Comparison of ENCODE assay signal across 31 mouse cellular contexts in genomic region chr11:106471629-106472028, GRCm38 (mm10). TPM values are rescaled to one million over a fixed set of nuclear protein-coding genes. Genes with fewer than 3 reads are reported as not detected.
DNase-seq lines count a peak whose midpoint lies in the region; ATAC-seq lines count a peak whose summit lies in the region.
"Had no signal": no experiment of that assay in that cellular context is flagged by ENCODE, and none has a peak within 500 bp of the region (broad histone marks: within the 10 kb centered on the region; RNA-seq: fewer than 3 reads in every experiment).

No protein-coding gene starts in this region.

- peak overlapping the region; percentile 34; the same call in 1 of the 2 replicates for H3K4me2 ChIP-seq in liver, embryonic 11.5 days
- H3K4me2 ChIP-seq in forebrain, embryonic 15.5 days (replicated peaks): no peak overlapping the region
- H3K4me2 ChIP-seq: embryonic facial prominence, embryonic 15.5 days; forebrain, embryonic 12.5 days; heart, embryonic 15.5 days; hindbrain, embryonic 15.5 days; intestine, embryonic 15.5 days; lung, embryonic 14.5 days; neural tube, embryonic 15.5 days; stomach, embryonic 15.5 days had no signal

- peak overlapping the region; percentile 52; the same call in 1 of the 2 replicates for H3K27ac ChIP-seq in liver, embryonic 11.5 days (ENCODE audit: low read depth, low read length)
- no peak overlapping the region for H3K27ac ChIP-seq in forebrain, embryonic 15.5 days (replicated peaks)
- H3K27ac ChIP-seq in midbrain, embryonic 10.5 days (replicated peaks): no peak overlapping the region
- H3K27ac ChIP-seq: embryonic facial prominence, embryonic 10.5 days; embryonic facial prominence, embryonic 15.5 days; forebrain, embryonic 12.5 days; heart, embryonic 10.5 days; heart, embryonic 15.5 days; hindbrain, embryonic 15.5 days; intestine, embryonic 15.5 days; kidney, postnatal 0 days; neural tube, embryonic 15.5 days; stomach, embryonic 15.5 days had no signal

- no peak for DNase-seq in liver, embryonic 11.5 days (ENCODE audit: low spot score)
- DNase-seq in liver: no peak
- no peak for DNase-seq in cerebellum, adult 8-10 months
- no peak for DNase-seq in midbrain, embryonic 10.5 days (ENCODE audit: low spot score)
- DNase-seq: adrenal gland, postnatal 25 days; cerebellum, adult 11-12 months; cerebellum, postnatal 10 days; gastrocnemius, postnatal 14 days; heart, adult 11 months; heart, postnatal 36 days; kidney, adult 8-10 months; layer of hippocampus, adult 9-11 months; lung, embryonic 14.5 days; lung, postnatal 14 days; midbrain, embryonic 14.5 days; retina, postnatal 1 day; right cerebral cortex, postnatal 14 days; thymus, postnatal 25 days had no signal

- no peaks in the 10 kb centered on the region for H3K27me3 ChIP-seq in liver, embryonic 11.5 days (replicated peaks; ENCODE audit: control insufficient read depth, insufficient read depth, low read length)
- H3K27me3 ChIP-seq in megakaryocyte, embryonic 14.5 days (replicated peaks): no peaks in the 10 kb centered on the region
- no peaks in the 10 kb centered on the region for H3K27me3 ChIP-seq in forebrain, embryonic 15.5 days
- no peaks in the 10 kb centered on the region for H3K27me3 ChIP-seq in midbrain, embryonic 10.5 days (ENCODE audit: low read depth, poor library complexity, severe bottlenecking)
- H3K27me3 ChIP-seq: embryonic facial prominence, embryonic 15.5 days; forebrain, embryonic 12.5 days; heart, embryonic 15.5 days; hindbrain, embryonic 15.5 days; intestine, embryonic 15.5 days; neural tube, embryonic 15.5 days; stomach, embryonic 15.5 days had no signal

- no peaks in the 10 kb centered on the region for H3K36me3 ChIP-seq in liver, embryonic 11.5 days (ENCODE audit: control insufficient read depth, insufficient read depth, low read length)
- peaks cover 5% of the 10 kb centered on the region for H3K36me3 ChIP-seq in megakaryocyte, embryonic 14.5 days (replicated peaks; ENCODE audit: low read length)
- H3K36me3 ChIP-seq in forebrain, embryonic 15.5 days: no peaks in the 10 kb centered on the region
- no peaks in the 10 kb centered on the region for H3K36me3 ChIP-seq in midbrain, embryonic 10.5 days
- H3K36me3 ChIP-seq: embryonic facial prominence, embryonic 10.5 days; embryonic facial prominence, embryonic 15.5 days; forebrain, embryonic 12.5 days; heart, embryonic 10.5 days; heart, embryonic 15.5 days; hindbrain, embryonic 15.5 days; intestine, embryonic 15.5 days; neural tube, embryonic 15.5 days; stomach, embryonic 15.5 days had no signal

- no peaks in the 10 kb centered on the region for H3K9me3 ChIP-seq in liver, embryonic 11.5 days (ENCODE audit: control insufficient read depth, low read length)
- H3K9me3 ChIP-seq in megakaryocyte, embryonic 14.5 days: no peaks in the 10 kb centered on the region
- H3K9me3 ChIP-seq in forebrain, embryonic 15.5 days: no peaks in the 10 kb centered on the region
- H3K9me3 ChIP-seq in midbrain, embryonic 10.5 days (replicated peaks): no peaks in the 10 kb centered on the region
- H3K9me3 ChIP-seq: embryonic facial prominence, embryonic 10.5 days; embryonic facial prominence, embryonic 15.5 days; forebrain, embryonic 12.5 days; heart, embryonic 10.5 days; heart, embryonic 15.5 days; hindbrain, embryonic 15.5 days; intestine, embryonic 15.5 days; neural tube, embryonic 15.5 days; stomach, embryonic 15.5 days had no signal

- peaks cover 29% of the 10 kb centered on the region for H3K4me1 ChIP-seq in liver, embryonic 11.5 days (replicated peaks; ENCODE audit: control insufficient read depth, insufficient read depth, low read length)
- H3K4me1 ChIP-seq in megakaryocyte, embryonic 14.5 days: peaks cover 84% of the 10 kb centered on the region
- no peaks in the 10 kb centered on the region for H3K4me1 ChIP-seq in forebrain, embryonic 15.5 days
- H3K4me1 ChIP-seq in midbrain, embryonic 10.5 days: no peaks in the 10 kb centered on the region
- H3K4me1 ChIP-seq: heart, embryonic 10.5 days; heart, embryonic 15.5 days; hindbrain, embryonic 15.5 days had no signal

- ATAC-seq in liver, embryonic 11.5 days (replicated peaks; ENCODE audit: low FRiP score): 0 out of 2 replicates have a peak, but pooled peaks have one; percentile 31
- peak; percentile 87 to 94 for ATAC-seq in hematopoietic stem cell, adult 5-6 weeks (replicated peaks in 1 of 2; ENCODE audit: insufficient read depth in 1 of 2, low FRiP score in 2 of 2, low TSS enrichment in 1 of 2, low read depth in 1 of 2, poor library complexity in 2 of 2, severe bottlenecking in 2 of 2)
- ATAC-seq in forebrain, embryonic 15.5 days (replicated peaks): no peak
- ATAC-seq: intestine, embryonic 15.5 days had no signal

- no peak overlapping the region for H3K4me3 ChIP-seq in liver, embryonic 11.5 days (ENCODE audit: low read depth, low read length)
- peak overlapping the region; percentile 91 for H3K4me3 ChIP-seq in megakaryocyte, embryonic 14.5 days (replicated peaks)
- H3K4me3 ChIP-seq in forebrain, embryonic 15.5 days: no peak overlapping the region
- no peak overlapping the region for H3K4me3 ChIP-seq in midbrain, embryonic 10.5 days
- H3K4me3 ChIP-seq: embryonic facial prominence, embryonic 10.5 days; embryonic facial prominence, embryonic 15.5 days; forebrain, embryonic 12.5 days; heart, embryonic 10.5 days; heart, embryonic 15.5 days; hindbrain, embryonic 15.5 days; intestine, embryonic 15.5 days; neural tube, embryonic 15.5 days; stomach, embryonic 15.5 days had no signal

- no peak overlapping the region for H3K9ac ChIP-seq in liver, embryonic 11.5 days (ENCODE audit: low read depth, low read length)
- H3K9ac ChIP-seq in forebrain, embryonic 15.5 days (replicated peaks): no peak overlapping the region
- H3K9ac ChIP-seq: embryonic facial prominence, embryonic 15.5 days; forebrain, embryonic 12.5 days; heart, embryonic 15.5 days; hindbrain, embryonic 15.5 days; intestine, embryonic 15.5 days; lung, embryonic 14.5 days; neural tube, embryonic 15.5 days; stomach, embryonic 15.5 days had no signal

- WGBS in liver, embryonic 11.5 days: 60% methylated on average over 1 of the region's 1 CpGs
- WGBS in forebrain, embryonic 15.5 days: 95% methylated on average over 1 of the region's 1 CpGs
- WGBS in midbrain, embryonic 10.5 days: 88% methylated on average over 1 of the region's 1 CpGs

RNA-seq across cellular contexts. Expression of gene Ern1, which starts 16.0 kb away (rescaled TPM):
- polyA plus RNA-seq in liver, embryonic 11.5 days (2014; fragmentation: Nextera tagmentation; extraction: Ambion mirVana): 6.3 and 7.5 TPM in 2 replicates
- 35.9 and 65.9 TPM in 2 replicates for total RNA-seq in hematopoietic stem cell, adult 5-6 weeks (2017)
- 0.86 and 3.0 TPM in 2 replicates for polyA plus RNA-seq in megakaryocyte, embryonic 14.5 days (2012; ENCODE audit: insufficient read depth, low replicate concordance)
- 5.5 and 6.9 TPM in 2 replicates for polyA plus RNA-seq in forebrain, embryonic 15.5 days (2015; fragmentation: Nextera tagmentation; extraction: Ambion mirVana)
- 5.0 and 5.2 TPM in 2 replicates for polyA plus RNA-seq in midbrain, embryonic 10.5 days (2016; fragmentation: Nextera tagmentation; extraction: Ambion mirVana)
